Comparison of ENCODE assay signal across 13 mouse cellular contexts in the genomic region with DNA sequence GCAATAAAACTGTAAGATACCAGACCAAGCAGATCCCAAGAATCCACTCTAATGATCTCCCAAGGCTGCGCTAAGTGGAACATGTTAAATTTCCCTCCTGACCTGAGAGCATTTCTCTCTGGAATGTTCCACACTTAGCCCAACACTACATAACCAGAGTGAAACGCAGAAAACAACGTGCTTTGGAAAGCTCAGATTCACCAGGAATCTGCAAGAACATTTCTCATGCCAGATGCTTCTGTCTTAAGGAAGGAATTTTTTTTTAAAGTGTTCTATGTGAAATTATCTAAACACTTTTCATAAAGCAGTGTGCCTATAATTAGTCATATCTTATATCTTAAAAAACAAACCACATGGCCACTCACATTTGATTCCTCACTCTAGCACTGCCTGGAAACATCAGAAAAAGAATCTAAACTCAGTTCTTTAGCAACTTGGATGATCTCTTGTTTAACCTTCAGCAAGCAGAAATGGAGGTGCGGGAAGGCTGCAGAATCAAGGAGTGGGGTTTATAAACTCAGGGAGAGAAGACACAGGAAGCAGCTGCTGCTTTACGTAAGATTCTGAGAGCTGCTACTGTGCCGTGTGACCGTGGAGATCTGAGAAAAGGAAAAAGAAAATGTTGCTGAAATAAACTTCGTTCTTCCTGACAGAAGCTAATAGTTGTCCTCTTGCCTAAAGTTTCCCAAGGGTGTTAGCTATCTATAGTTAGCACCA. TPM values are rescaled to one million over a fixed set of nuclear protein-coding genes. Genes with fewer than 3 reads are reported as not detected.
DNase-seq lines count a peak whose midpoint lies in the region; ATAC-seq and TF ChIP-seq lines count a peak whose summit lies in the region.
"Had no signal": no experiment of that assay in that cellular context is flagged by ENCODE, and none has a peak within 500 bp of the region (broad histone marks: within the 10 kb centered on the region; RNA-seq: fewer than 3 reads in every experiment).

No protein-coding gene starts in this region.

- ATAC-seq in heart, embryonic 13.5 days (ENCODE audit: extremely low read depth, insufficient number of reproducible peaks, low FRiP score, low TSS enrichment): no peak
- ATAC-seq in intestine, embryonic 16.5 days: peak; percentile 42; the same call in 1 of the 2 replicates
- no peak for ATAC-seq in hindbrain, embryonic 16.5 days
- ATAC-seq: forebrain, embryonic 15.5 days had no signal

- peaks cover 32% of the 10 kb centered on the region for H3K4me1 ChIP-seq in heart, embryonic 13.5 days
- peaks cover 13% of the 10 kb centered on the region for H3K4me1 ChIP-seq in heart, embryonic 10.5 days
- H3K4me1 ChIP-seq in intestine, embryonic 16.5 days (ENCODE audit: control insufficient read depth, insufficient read depth, low read length): peaks cover 5% of the 10 kb centered on the region
- H3K4me1 ChIP-seq in hindbrain, embryonic 16.5 days (ENCODE audit: control insufficient read depth, insufficient read depth, low read depth, low read length): peaks cover 2% of the 10 kb centered on the region; the same call in 1 of the 2 replicates

- no peaks in the 10 kb centered on the region for H3K9me3 ChIP-seq in heart, embryonic 13.5 days
- no peaks in the 10 kb centered on the region for H3K9me3 ChIP-seq in heart, embryonic 10.5 days
- no peaks in the 10 kb centered on the region for H3K9me3 ChIP-seq in intestine, embryonic 16.5 days (ENCODE audit: control insufficient read depth, low read length)
- H3K9me3 ChIP-seq in hindbrain, embryonic 16.5 days (ENCODE audit: control insufficient read depth, low read length): no peaks in the 10 kb centered on the region
- H3K9me3 ChIP-seq: forebrain, embryonic 15.5 days; midbrain, embryonic 12.5 days had no signal

- intact Hi-C loops in left cerebral cortex, adult 2 months (cut with DNase I): loop anchor here (1.0 to 5.0 kb wide), 3 partner anchors 11 to 44 kb away; partner anchors contain the start of gene Sept7

- no peaks in the 10 kb centered on the region for H3K36me3 ChIP-seq in heart, embryonic 13.5 days
- H3K36me3 ChIP-seq in heart, embryonic 10.5 days: no peaks in the 10 kb centered on the region
- no peaks in the 10 kb centered on the region for H3K36me3 ChIP-seq in intestine, embryonic 16.5 days (ENCODE audit: control insufficient read depth, insufficient read depth, low read length)
- H3K36me3 ChIP-seq in hindbrain, embryonic 16.5 days (ENCODE audit: control insufficient read depth, insufficient read depth, low read length): no peaks in the 10 kb centered on the region
- H3K36me3 ChIP-seq: forebrain, embryonic 15.5 days; midbrain, embryonic 12.5 days had no signal

- TF ChIP-seq CTCF in left cerebral cortex, adult 2 months (IDR thresholded peaks at IDR 0.05): no peak

- no peaks in the 10 kb centered on the region for H3K27me3 ChIP-seq in heart, embryonic 13.5 days (replicated peaks)
- H3K27me3 ChIP-seq in heart, embryonic 10.5 days (ENCODE audit: insufficient read depth, poor library complexity, severe bottlenecking): no peaks in the 10 kb centered on the region
- H3K27me3 ChIP-seq in intestine, embryonic 16.5 days (replicated peaks; ENCODE audit: control insufficient read depth, insufficient read depth, low read length): no peaks in the 10 kb centered on the region
- no peaks in the 10 kb centered on the region for H3K27me3 ChIP-seq in hindbrain, embryonic 16.5 days (replicated peaks; ENCODE audit: control insufficient read depth, insufficient read depth, low read length)
- H3K27me3 ChIP-seq: forebrain, embryonic 15.5 days; midbrain, embryonic 12.5 days had no signal

- no peak for DNase-seq in heart, embryonic 10.5 days (ENCODE audit: low spot score)
- DNase-seq in left cerebral cortex, adult 2 months (ENCODE audit: extremely low spot score in 1 of 2, low spot score in 2 of 2): peak; percentile 30 to 39
- no peak for DNase-seq in left cerebral cortex, adult 11 months (ENCODE audit: low spot score)
- peak; percentile 86 for DNase-seq in brain, adult 2 months (ENCODE audit: low read depth, low spot score)
- no peak for DNase-seq in embryo, embryonic 10 days (ENCODE audit: low spot score)
- DNase-seq: adrenal gland, postnatal 25 days; cerebellum, adult 18-20 months had no signal

- H3K4me2 ChIP-seq in heart, embryonic 13.5 days: no peak overlapping the region
- no peak overlapping the region for H3K4me2 ChIP-seq in intestine, embryonic 16.5 days (ENCODE audit: low read depth, low read length)
- no peak overlapping the region for H3K4me2 ChIP-seq in hindbrain, embryonic 16.5 days (ENCODE audit: low read length)
- H3K4me2 ChIP-seq: forebrain, embryonic 15.5 days; liver, embryonic 11.5 days; midbrain, embryonic 12.5 days had no signal

- no peak overlapping the region for H3K4me3 ChIP-seq in heart, embryonic 13.5 days
- H3K4me3 ChIP-seq in heart, embryonic 10.5 days: no peak overlapping the region
- no peak overlapping the region for H3K4me3 ChIP-seq in left cerebral cortex, adult 2 months
- H3K4me3 ChIP-seq in intestine, embryonic 16.5 days (ENCODE audit: low read length): no peak overlapping the region
- no peak overlapping the region for H3K4me3 ChIP-seq in hindbrain, embryonic 16.5 days (ENCODE audit: low read length)
- H3K4me3 ChIP-seq: forebrain, embryonic 15.5 days; midbrain, embryonic 12.5 days had no signal

- H3K9ac ChIP-seq in heart, embryonic 13.5 days: no peak overlapping the region
- no peak overlapping the region for H3K9ac ChIP-seq in intestine, embryonic 16.5 days (ENCODE audit: low read depth, low read length)
- no peak overlapping the region for H3K9ac ChIP-seq in hindbrain, embryonic 16.5 days (ENCODE audit: low read depth, low read length)
- H3K9ac ChIP-seq: forebrain, embryonic 15.5 days; midbrain, embryonic 12.5 days had no signal

- H3K27ac ChIP-seq in heart, embryonic 13.5 days (replicated peaks): peak overlapping the region; percentile 63
- H3K27ac ChIP-seq in heart, embryonic 10.5 days: no peak overlapping the region
- peak overlapping the region; percentile 91 for H3K27ac ChIP-seq in left cerebral cortex, adult 2 months
- peak overlapping the region; percentile 81 for H3K27ac ChIP-seq in intestine, embryonic 16.5 days (ENCODE audit: low read length)
- no peak overlapping the region for H3K27ac ChIP-seq in hindbrain, embryonic 16.5 days (ENCODE audit: low read depth, low read length)
- H3K27ac ChIP-seq: forebrain, embryonic 15.5 days; midbrain, embryonic 12.5 days had no signal

- WGBS in heart, embryonic 13.5 days: 61% methylated on average over 8 of the region's 8 CpGs
- 77% methylated on average over 8 of the region's 8 CpGs for WGBS in heart, embryonic 10.5 days
- 55% methylated on average over 8 of the region's 8 CpGs for WGBS in intestine, embryonic 16.5 days
- WGBS in hindbrain, embryonic 16.5 days: 83% methylated on average over 8 of the region's 8 CpGs

RNA-seq across cellular contexts. Expression of gene Sept7, which starts 44.0 kb away (rescaled TPM):
- 247 and 264 TPM in 2 replicates for polyA plus RNA-seq in heart, embryonic 13.5 days (2015; fragmentation: Nextera tagmentation; extraction: Ambion mirVana)
- 258 and 291 TPM in 2 replicates for polyA plus RNA-seq in heart, embryonic 10.5 days (2016; fragmentation: Nextera tagmentation; extraction: Ambion mirVana)
- 100 to 1,000 TPM; 349 to 384 TPM for total RNA-seq in left cerebral cortex, adult 2 months (2021)
- 197 and 208 TPM in 2 replicates for polyA plus RNA-seq in intestine, embryonic 16.5 days (2015; fragmentation: Nextera tagmentation; extraction: Ambion mirVana)
- polyA plus RNA-seq in hindbrain, embryonic 16.5 days (2015; fragmentation: Nextera tagmentation; extraction: Ambion mirVana): 247 and 264 TPM in 2 replicates

RNA-seq across cellular contexts. Expression of gene Herpud2, which starts 56.6 kb away (rescaled TPM):
- 25.9 and 27.7 TPM in 2 replicates for polyA plus RNA-seq in heart, embryonic 13.5 days (2015; fragmentation: Nextera tagmentation; extraction: Ambion mirVana)
- polyA plus RNA-seq in heart, embryonic 10.5 days (2016; fragmentation: Nextera tagmentation; extraction: Ambion mirVana): 23.7 and 25.6 TPM in 2 replicates
- 10 to 100 TPM; 49.6 to 51.0 TPM for total RNA-seq in left cerebral cortex, adult 2 months (2021)
- 17.6 and 20.6 TPM in 2 replicates for polyA plus RNA-seq in intestine, embryonic 16.5 days (2015; fragmentation: Nextera tagmentation; extraction: Ambion mirVana)
- polyA plus RNA-seq in hindbrain, embryonic 16.5 days (2015; fragmentation: Nextera tagmentation; extraction: Ambion mirVana): 30.2 and 32.3 TPM in 2 replicates

Comparison
In these comparisons a context has a peak if more than half of its experiments do, and no peak if none do; other contexts are left out.
1. H3K27ac ChIP-seq: peak in heart, embryonic 13.5 days (single experiment), left cerebral cortex, adult 2 months (single experiment) and intestine, embryonic 16.5 days (single experiment); none in heart, embryonic 10.5 days (single experiment) and hindbrain, embryonic 16.5 days (single experiment).
2. DNase-seq: peak in left cerebral cortex, adult 2 months (2 of 2) and brain, adult 2 months (single experiment); none in heart, embryonic 10.5 days (single experiment), left cerebral cortex, adult 11 months (single experiment) and embryo, embryonic 10 days (single experiment).